Mouse (Mus musculus) midbrain, embryonic 11.5 days (tissue): ENCODE measurements around the gene Smyd1. TPM values are rescaled to one million over a fixed set of nuclear protein-coding genes. Genes with fewer than 3 reads are reported as not detected.
A peak's percentile ranks its signal among the peaks of the same experiment; 100 is the strongest.

Experiments
- ATAC-seq: fragments of 200-750 bp; cut with Nextera tagmentation; 2 replicates; pipeline ENCODE4 v1.8.0; 2017; ENCODE audit warnings: moderate TSS enrichment, moderate library complexity; ENCODE audit not compliant: low FRiP score
- DNase-seq: peaks from one replicate; pipeline ENCODE4 v3.0.0; 2015; ENCODE audit warnings: low spot score; ENCODE audit errors: missing footprints
- H3K27ac ChIP-seq: fragments of 300-500 bp; sonication (generic); 2 replicates; pipeline ENCODE4 v1.5.1; 2014; ENCODE audit warnings: low read depth, low read length
- H3K27me3 ChIP-seq: fragments of 300-500 bp; sonication (generic); 2 replicates; pipeline ENCODE4 v1.6.1; 2014; ENCODE audit warnings: mild to moderate bottlenecking, low read length, moderate library complexity, mixed read lengths; ENCODE audit not compliant: control insufficient read depth, insufficient read depth
- H3K36me3 ChIP-seq: fragments of 300-500 bp; sonication (generic); 2 replicates; pipeline ENCODE4 v1.6.1; 2014; ENCODE audit warnings: mild to moderate bottlenecking, low read length, moderate library complexity, mixed read lengths; ENCODE audit not compliant: control insufficient read depth, insufficient read depth
- H3K4me1 ChIP-seq: fragments of 300-500 bp; sonication (generic); 2 replicates; pipeline ENCODE4 v1.6.1; 2014; ENCODE audit warnings: low read length; ENCODE audit not compliant: control insufficient read depth, insufficient read depth
- H3K4me2 ChIP-seq: fragments of 300-500 bp; sonication (generic); 2 replicates; pipeline ENCODE4 v1.6.1; 2014; ENCODE audit warnings: mild to moderate bottlenecking, moderate library complexity
- H3K4me3 ChIP-seq: fragments of 300-500 bp; sonication (generic); 2 replicates; pipeline ENCODE4 v1.5.1; 2014; ENCODE audit warnings: low read depth, low read length
- H3K9ac ChIP-seq: fragments of 300-500 bp; sonication (generic); 2 replicates; pipeline ENCODE4 v1.6.1; 2014; ENCODE audit warnings: low read length
- H3K9me3 ChIP-seq: fragments of 300-500 bp; sonication (generic); 2 replicates; pipeline ENCODE4 v1.6.1; 2016; ENCODE audit warnings: low read length; ENCODE audit not compliant: control insufficient read depth
- whole genome bisulfite sequencing: fragments of 180-500 bp; shearing (Covaris S2); extraction: QIAGEN DNeasy Blood & Tissue Kit; methylation state at CpG from one replicate; pipeline ENCODE4 v1.1.7; 2014; 5-methylcytosine and 5-hydroxymethylcytosine counted together
- polyA plus RNA-seq: library from polyadenylated mRNA; unstranded; fragments of >200 nt; fragmentation: Nextera tagmentation; extraction: Ambion mirVana; gene quantifications from 2 replicates; pipeline ENCODE4 v1.2.1, GENCODE M21; 2014

Gene Smyd1
- polyA plus RNA-seq, 1 experiment from 2014 or later, result 0.12 TPM

DNA sequence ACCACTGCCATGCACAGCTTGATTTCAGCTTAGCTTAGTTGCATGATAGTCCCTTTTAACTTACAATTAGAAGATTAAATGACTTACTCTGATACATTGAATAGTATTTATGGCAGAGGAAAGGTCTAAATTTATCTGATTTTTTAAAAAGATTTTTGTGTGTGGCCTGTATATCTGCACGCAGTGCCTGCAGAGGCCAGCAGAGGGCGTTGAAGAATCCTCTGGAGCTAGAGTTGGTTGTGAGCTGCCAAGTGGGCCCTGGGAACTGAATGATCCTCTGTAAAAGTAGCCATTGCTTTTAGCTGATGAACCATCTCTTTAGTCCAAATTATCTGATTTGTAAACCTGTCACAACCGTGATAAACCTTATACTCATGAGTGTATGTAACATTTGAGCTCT is 23.3 kb downstream of the Smyd1 start:
- Histone ChIP-seq H3K4me3 (no peak overlapping the region), H3K27ac (no peak overlapping the region), H3K27me3 (no peaks in the 10 kb centered on the region), H3K9me3 (no peaks in the 10 kb centered on the region), H3K9ac (no peak overlapping the region), H3K4me2 (no peak overlapping the region), H3K4me1 (no peaks in the 10 kb centered on the region), H3K36me3 (no peaks in the 10 kb centered on the region)
- ATAC-seq (no peak), DNase-seq (peak; percentile 93)
- WGBS, result 31% methylated on average over 3 of the region's 3 CpGs

DNA sequence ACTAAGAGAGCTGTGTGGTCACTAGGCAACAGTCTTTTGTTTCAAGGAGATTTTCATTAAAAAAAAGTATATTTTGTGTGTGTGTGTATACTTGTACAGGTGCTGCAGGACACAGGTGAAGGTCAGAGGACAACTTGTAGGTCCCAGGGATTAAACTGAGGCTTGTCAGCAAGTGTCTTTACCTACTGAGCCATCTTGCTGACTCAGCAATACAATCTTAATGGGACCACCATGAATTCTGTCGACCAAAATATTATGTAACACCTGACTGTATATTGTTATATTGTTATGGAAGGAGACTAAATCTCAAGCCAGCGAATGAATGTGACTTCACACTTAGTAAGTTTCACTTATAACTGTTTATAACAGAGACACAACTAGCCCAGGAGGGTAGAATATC is 24.0 kb downstream of the Smyd1 start:
- no peak overlapping the region for H3K9ac ChIP-seq
- H3K27ac ChIP-seq, result no peak overlapping the region
- ATAC-seq (no peak), DNase-seq (no peak)
- 69% methylated on average over 2 of the region's 2 CpGs for WGBS
- no peak overlapping the region for H3K4me2 ChIP-seq
- H3K27me3 ChIP-seq, result no peaks in the 10 kb centered on the region
- H3K9me3 ChIP-seq, result no peaks in the 10 kb centered on the region
- no peaks in the 10 kb centered on the region for H3K4me1 ChIP-seq
- H3K4me3 ChIP-seq, result no peak overlapping the region
- H3K36me3 ChIP-seq, result no peaks in the 10 kb centered on the region

DNA sequence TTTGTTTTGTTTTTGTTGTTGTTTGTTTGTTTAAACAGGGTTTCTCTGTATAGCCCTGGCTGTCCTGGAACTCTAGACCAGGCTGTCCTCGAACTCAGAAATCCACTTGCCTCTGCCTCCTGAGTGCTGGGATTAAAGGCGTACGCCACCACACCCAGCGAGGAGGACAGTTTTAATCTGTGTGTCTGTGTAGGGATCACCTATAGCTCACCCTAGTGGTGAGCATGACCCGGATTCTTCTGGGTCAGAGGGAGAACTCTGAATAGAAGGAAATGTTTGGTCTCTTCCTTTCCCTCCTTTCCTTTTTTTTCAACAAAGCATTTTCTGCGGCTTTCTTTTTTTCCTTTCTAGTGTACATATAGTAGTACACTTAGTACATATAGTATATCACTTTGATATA is 26.7 kb downstream of the Smyd1 start:
- ATAC-seq (no peak), DNase-seq (no peak)
- no peak overlapping the region for H3K27ac ChIP-seq
- no peak overlapping the region for H3K9ac ChIP-seq
- no peaks in the 10 kb centered on the region for H3K9me3 ChIP-seq
- H3K36me3 ChIP-seq, result no peaks in the 10 kb centered on the region
- H3K4me1 ChIP-seq, result no peaks in the 10 kb centered on the region
- no peak overlapping the region for H3K4me2 ChIP-seq
- WGBS, result 79% methylated on average over 6 of the region's 6 CpGs
- no peaks in the 10 kb centered on the region for H3K27me3 ChIP-seq
- H3K4me3 ChIP-seq, result no peak overlapping the region

DNA sequence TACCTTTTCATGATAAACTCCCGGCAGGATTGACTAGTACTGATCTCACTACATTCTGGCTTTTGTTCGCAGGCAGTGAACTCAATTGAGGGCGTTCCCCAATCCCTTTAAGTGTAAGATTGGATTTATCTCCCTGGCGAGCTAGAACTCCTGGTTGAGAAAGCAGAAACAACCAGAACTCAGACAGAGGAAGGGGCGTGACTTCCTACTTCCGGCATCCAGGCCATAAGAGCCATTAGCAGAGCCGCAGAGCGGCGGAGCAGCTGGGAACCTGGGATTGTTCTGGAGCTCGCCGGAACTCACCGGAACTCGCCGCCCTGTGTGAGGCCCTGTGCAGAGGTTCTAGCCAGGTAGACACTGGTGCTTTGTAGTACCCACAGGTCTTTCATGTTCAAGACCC is 28.5 kb downstream of the Smyd1 start:
- H3K4me1 ChIP-seq, result no peaks in the 10 kb centered on the region
- WGBS, result 84% methylated on average over 14 of the region's 14 CpGs
- DNase-seq (no peak), ATAC-seq (no peak)
- H3K4me2 ChIP-seq, result no peak overlapping the region
- H3K27me3 ChIP-seq, result no peaks in the 10 kb centered on the region
- H3K9me3 ChIP-seq, result no peaks in the 10 kb centered on the region
- H3K9ac ChIP-seq, result no peak overlapping the region
- H3K36me3 ChIP-seq, result no peaks in the 10 kb centered on the region
- H3K4me3 ChIP-seq, result no peak overlapping the region
- H3K27ac ChIP-seq, result no peak overlapping the region

DNA sequence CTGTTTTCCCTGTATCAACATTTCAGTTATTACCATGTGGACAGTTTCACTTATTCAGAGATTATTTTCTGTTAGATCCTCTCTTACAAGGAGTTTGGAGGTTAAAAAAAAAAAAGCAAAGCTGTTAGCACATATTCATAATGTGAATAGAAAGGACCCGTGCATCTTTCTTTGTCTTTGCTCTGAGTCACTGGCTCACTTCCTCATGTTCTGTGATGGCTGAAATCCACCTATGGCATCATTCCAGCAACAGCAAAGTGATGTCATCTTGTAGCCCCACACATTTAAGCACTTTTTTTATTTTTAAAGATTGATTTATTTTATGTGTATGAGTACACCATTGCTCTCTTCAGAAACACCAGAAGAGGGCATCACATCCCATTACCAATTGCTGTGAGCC is 42.6 kb downstream of the Smyd1 start:
- H3K4me2 ChIP-seq, result no peak overlapping the region
- H3K27me3 ChIP-seq, result no peaks in the 10 kb centered on the region
- H3K4me1 ChIP-seq, result no peaks in the 10 kb centered on the region
- WGBS, result 84% methylated on average over 1 of the region's 1 CpGs
- H3K9ac ChIP-seq, result no peak overlapping the region
- no peaks in the 10 kb centered on the region for H3K9me3 ChIP-seq
- no peak overlapping the region for H3K4me3 ChIP-seq
- ATAC-seq (no peak), DNase-seq (peak; percentile 45)
- H3K27ac ChIP-seq, result no peak overlapping the region
- H3K36me3 ChIP-seq, result peaks cover 4% of the 10 kb centered on the region; the same call in 1 of the 2 replicates

DNA sequence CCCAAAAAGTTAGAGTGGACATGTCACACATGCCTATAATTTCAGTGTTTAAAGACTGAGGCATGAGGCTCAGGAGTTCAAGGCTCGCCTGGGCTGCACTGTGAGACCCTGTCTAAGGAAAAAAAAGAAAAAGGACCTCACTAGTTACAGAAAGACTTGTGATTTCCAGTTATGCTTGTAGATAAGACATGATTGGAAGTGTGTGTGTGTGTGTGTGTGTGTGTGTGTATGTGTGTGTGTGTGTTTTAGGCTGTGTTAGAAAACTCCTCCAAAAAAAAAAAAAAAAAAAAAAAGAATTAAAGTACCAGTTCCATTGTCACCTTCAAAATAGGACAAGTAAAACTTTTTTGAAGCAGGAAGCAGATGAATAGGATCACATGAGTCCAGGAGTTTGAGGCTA is 47.4 kb downstream of the Smyd1 start:
- H3K27ac ChIP-seq, result no peak overlapping the region
- H3K9me3 ChIP-seq, result no peaks in the 10 kb centered on the region
- 87% methylated on average over 1 of the region's 1 CpGs for WGBS
- DNase-seq, result peak; percentile 61
- H3K9ac ChIP-seq, result no peak overlapping the region
- peaks cover 3% of the 10 kb centered on the region; the same call in 1 of the 2 replicates for H3K4me1 ChIP-seq
- H3K36me3 ChIP-seq, result no peaks in the 10 kb centered on the region
- no peak for ATAC-seq
- H3K27me3 ChIP-seq, result no peaks in the 10 kb centered on the region
- no peak overlapping the region for H3K4me3 ChIP-seq
- no peak overlapping the region for H3K4me2 ChIP-seq

DNA sequence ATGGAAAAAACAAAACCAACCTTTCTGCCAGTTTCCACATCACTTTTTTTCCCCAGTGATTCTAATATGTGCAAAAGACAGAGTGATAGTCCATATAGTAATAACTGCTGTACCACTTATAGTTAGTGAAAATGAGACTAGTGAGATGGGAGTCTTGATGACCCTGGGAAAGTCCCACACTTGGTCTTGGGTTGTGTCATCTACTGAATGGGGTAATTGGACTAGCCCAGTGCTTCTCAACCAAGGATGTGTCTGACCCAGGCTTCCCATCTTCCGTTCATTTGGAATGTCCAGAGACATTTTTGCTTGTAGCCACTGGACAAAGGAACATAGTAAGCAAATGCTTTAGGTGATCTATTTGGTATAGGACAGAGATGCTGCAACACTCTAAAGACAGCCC is 48.3 kb downstream of the Smyd1 start:
- WGBS, result 97% methylated on average over 1 of the region's 1 CpGs
- Histone ChIP-seq H3K9ac (no peak overlapping the region), H3K4me3 (no peak overlapping the region), H3K9me3 (no peaks in the 10 kb centered on the region), H3K27me3 (no peaks in the 10 kb centered on the region), H3K36me3 (no peaks in the 10 kb centered on the region), H3K4me2 (no peak overlapping the region), H3K4me1 (peaks cover 3% of the 10 kb centered on the region; the same call in 1 of the 2 replicates), H3K27ac (no peak overlapping the region)
- DNase-seq (peak; percentile 21), ATAC-seq (no peak)

DNA sequence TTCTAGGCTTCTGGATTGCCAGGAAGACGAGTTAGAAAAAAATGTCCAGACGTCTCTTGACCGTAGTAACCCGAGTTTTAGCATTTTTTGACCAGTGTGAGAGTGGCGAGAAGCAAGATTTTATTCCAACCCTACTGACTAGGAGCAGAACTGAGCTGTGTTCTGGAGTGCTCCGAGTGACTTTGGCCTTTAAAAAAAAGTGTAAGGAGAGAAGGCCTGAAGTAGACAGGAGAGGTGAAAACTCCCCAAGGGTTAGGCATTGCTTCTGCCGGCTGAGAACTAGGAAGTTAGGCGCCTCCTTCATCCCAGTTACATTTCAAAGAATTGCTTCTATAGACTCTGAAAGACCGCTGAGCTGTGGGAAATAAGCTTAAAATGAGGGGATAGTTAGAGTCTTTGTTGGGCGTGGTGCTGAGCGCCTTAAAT is 49.7 kb downstream of the Smyd1 start:
- Histone ChIP-seq H3K4me1 (peaks cover 3% of the 10 kb centered on the region; the same call in 1 of the 2 replicates), H3K36me3 (no peaks in the 10 kb centered on the region), H3K4me3 (peak overlapping the region; percentile 93), H3K27ac (peak overlapping the region; percentile 92), H3K9ac (peak overlapping the region; percentile 98), H3K4me2 (peak overlapping the region; percentile 67), H3K27me3 (no peaks in the 10 kb centered on the region), H3K9me3 (no peaks in the 10 kb centered on the region)
- under 1% methylated on average over 11 of the region's 11 CpGs for WGBS
- ATAC-seq (no peak), DNase-seq (no peak)

DNA sequence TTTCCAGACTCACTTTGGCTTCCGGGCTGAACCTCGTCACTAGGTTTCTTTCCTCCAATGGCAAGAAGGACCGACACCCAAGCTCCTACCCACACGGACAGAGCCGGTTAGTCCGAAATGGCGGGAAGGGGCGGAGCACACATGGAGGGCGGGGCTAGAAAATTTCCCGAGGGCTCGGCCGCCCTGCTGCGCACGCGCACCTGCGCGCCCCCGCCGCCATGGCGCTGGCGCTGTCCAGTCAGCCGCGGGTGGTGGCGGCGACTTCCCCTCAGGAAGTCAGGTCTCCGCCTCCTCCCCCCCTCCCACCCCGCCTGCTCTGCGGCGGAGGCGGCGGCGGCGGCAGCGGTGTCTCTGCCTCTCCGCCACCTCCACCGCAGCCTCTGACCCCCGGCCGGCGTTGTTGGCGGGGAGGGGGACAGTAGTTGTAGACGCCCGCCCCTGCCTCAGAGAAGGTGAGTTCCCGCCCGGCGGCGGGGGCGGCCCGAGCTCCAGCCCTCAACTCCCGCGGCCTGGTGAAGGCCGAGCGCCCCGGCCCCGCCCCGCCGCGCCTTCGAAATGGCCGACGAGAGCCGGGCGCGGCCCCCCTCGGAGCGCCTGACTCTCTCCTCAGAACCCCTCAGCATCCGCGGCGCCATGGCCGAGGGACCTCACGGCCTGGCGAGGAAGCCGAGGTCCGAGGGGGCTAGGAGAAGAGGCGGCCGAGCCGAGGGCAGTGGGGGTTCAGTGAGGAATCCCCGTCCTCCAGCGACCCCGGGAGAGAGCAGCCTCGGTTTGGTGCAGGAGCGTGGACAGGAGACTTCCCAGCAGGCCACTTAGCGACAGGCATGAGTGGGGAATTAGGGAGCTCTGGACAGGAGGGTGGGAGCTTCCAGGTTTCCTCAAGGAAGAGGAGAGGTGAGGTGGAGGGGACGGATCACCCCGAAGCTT is 50.4 kb downstream of the Smyd1 start, which contains the start of gene Krcc1:
Gene Krcc1, plus strand, starts transcription at position 289 of the 927 bp plus-strand sequence.
- Histone ChIP-seq H3K27me3 (no peaks in the 10 kb centered on the region), H3K27ac (peak within 1 kb of the TSS; percentile 92), H3K4me3 (peak within 1 kb of the TSS; percentile 93), H3K9ac (peak within 1 kb of the TSS; percentile 98), H3K4me1 (peaks cover 3% of the 10 kb centered on the region; the same call in 1 of the 2 replicates), H3K4me2 (peak within 1 kb of the TSS; percentile 69), H3K9me3 (no peaks in the 10 kb centered on the region), H3K36me3 (no peaks in the 10 kb centered on the region)
- under 1% methylated on average over 82 of the region's 84 CpGs for WGBS
- DNase-seq (peak; percentile 100), ATAC-seq (peak; percentile 95)
